Mouse (Mus musculus) kidney, embryonic 14.5 days (tissue): ENCODE results near the gene Disp2. TPM values are rescaled to one million over a fixed set of nuclear protein-coding genes. Genes with fewer than 3 reads are reported as not detected.

ENCODE experiments used
- polyA plus RNA-seq: library from polyadenylated mRNA; unstranded; fragments of >200 nt; fragmentation: Nextera tagmentation; extraction: Ambion mirVana; gene quantifications from 2 replicates; pipeline ENCODE4 v1.2.1, GENCODE M21; 2014

Disp2 gene
- polyA plus RNA-seq, 1 experiment from 2014 or later, result 0.05 TPM

Other genes starting within 250 kb of the Disp2 start
- 6.0 and 9.6 TPM in 2 replicates for gene Bmf, start 230.0 kb upstream of the Disp2 start, polyA plus RNA-seq
- gene Bub1b, start 181.5 kb upstream of the Disp2 start, polyA plus RNA-seq, result 63.7 and 107 TPM in 2 replicates
- 0.54 and 0.90 TPM in 2 replicates for gene Pak6, start 116.4 kb upstream of the Disp2 start, polyA plus RNA-seq
- 0.24 and 0.65 TPM in 2 replicates for gene Ankrd63, start 75.8 kb upstream of the Disp2 start, polyA plus RNA-seq
- 1.7 and 1.9 TPM in 2 replicates for gene Plcb2, start 51.3 kb upstream of the Disp2 start, polyA plus RNA-seq
- gene Inafm2, start 34.0 kb upstream of the Disp2 start, polyA plus RNA-seq, result 18.3 and 22.0 TPM in 2 replicates
- 0.34 and 0.68 TPM in 2 replicates for gene Ccdc9b, start 17.1 kb upstream of the Disp2 start, polyA plus RNA-seq
- gene Phgr1, start 7.0 kb upstream of the Disp2 start, polyA plus RNA-seq, result not detected in 2 replicates
- 134 and 141 TPM in 2 replicates for gene Knstrn, start 34.3 kb downstream of the Disp2 start, polyA plus RNA-seq
- 55.8 and 63.1 TPM in 2 replicates for gene Ivd, start 82.2 kb downstream of the Disp2 start, polyA plus RNA-seq
- 1.2 and 2.3 TPM in 2 replicates for gene Bahd1, start 120.7 kb downstream of the Disp2 start, polyA plus RNA-seq
- gene Chst14, start 146.8 kb downstream of the Disp2 start, polyA plus RNA-seq, result 27.1 and 31.8 TPM in 2 replicates
- 19.9 and 22.0 TPM in 2 replicates for gene Ccdc32, start 249.7 kb downstream of the Disp2 start, polyA plus RNA-seq